Mouse (Mus musculus): ENCODE measurements around the gene Pde6c. TPM values are rescaled to one million over a fixed set of nuclear protein-coding genes. Genes with fewer than 3 reads are reported as not detected.

The Pde6c gene
- total RNA-seq (2014; fragmentation: Nextera tagmentation) (not detected in 2 replicates), total RNA-seq (2017) (not detected in 2 replicates), polyA plus RNA-seq (2012) (not detected in 2 replicates)

DNA sequence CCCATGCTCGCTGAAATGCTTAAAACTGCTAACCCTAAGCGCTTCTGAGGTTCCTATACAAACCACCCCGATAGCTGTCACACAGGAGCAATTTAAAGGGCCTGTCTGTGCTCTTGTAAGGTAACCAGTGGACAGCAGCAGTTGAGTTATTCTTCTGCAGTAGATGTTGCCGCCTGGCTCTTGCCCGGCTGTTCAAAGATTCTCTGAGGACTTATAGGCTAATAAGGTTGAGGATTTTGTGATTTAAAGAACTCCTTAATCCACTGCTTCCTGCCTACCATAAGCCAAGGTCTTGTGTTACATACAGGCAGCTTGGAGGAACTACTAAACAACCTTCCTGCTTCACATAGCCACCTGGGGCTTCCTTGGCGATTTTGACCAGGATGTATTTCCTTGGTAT is at the start of gene Pde6c:
TSS of gene Pde6c (plus strand) at position 301 of the 400 bp plus-strand sequence.
- no peak for DNase-seq (ENCODE audit: low spot score)
- Histone ChIP-seq H3K9me3 (replicated peaks) (no peaks in the 10 kb centered on the region), H3K4me1 (ENCODE audit: insufficient read depth, low read depth, low read length) (no peaks in the 10 kb centered on the region), H3K4me3 (ENCODE audit: low read depth, low read length) (no peak within 1 kb of the TSS), H3K27me3 (ENCODE audit: insufficient read depth, low read length) (peaks cover 10% of the 10 kb centered on the region), H3K36me3 (replicated peaks) (no peaks in the 10 kb centered on the region)
- ATAC-seq (ENCODE audit: extremely low read depth, insufficient number of reproducible peaks, low FRiP score, poor library complexity, severe bottlenecking): no peak
- TF ChIP-seq TAL1 (conservative IDR thresholded peaks at IDR 0.05; ENCODE audit: low read depth, low read length): no peak
- no peak for TF ChIP-seq CTCF (IDR thresholded peaks at IDR 0.05; ENCODE audit: low read depth, low read length)
- no peak for TF ChIP-seq GATA2 (IDR thresholded peaks at IDR 0.05; ENCODE audit: borderline replicate concordance, low read depth, low read length)
- no peak for TF ChIP-seq POLR2AphosphoS5 (IDR thresholded peaks at IDR 0.05; ENCODE audit: insufficient replicate concordance, low read depth, low read length)
- TF ChIP-seq GATA1 (IDR thresholded peaks at IDR 0.05; ENCODE audit: borderline replicate concordance, low read length): no peak

GRCm38 (mm10) chr19:38082931-38083525 is 49.6 kb upstream of the Pde6c start:
- Histone ChIP-seq H3K9me3 (replicated peaks) (no peaks in the 10 kb centered on the region), H3K4me3 (ENCODE audit: low read depth, low read length) (no peak overlapping the region), H3K27me3 (ENCODE audit: insufficient read depth, low read length) (peaks cover 13% of the 10 kb centered on the region), H3K4me1 (ENCODE audit: insufficient read depth, low read depth, low read length) (no peaks in the 10 kb centered on the region), H3K36me3 (replicated peaks) (no peaks in the 10 kb centered on the region)
- ATAC-seq (ENCODE audit: extremely low read depth, insufficient number of reproducible peaks, low FRiP score, poor library complexity, severe bottlenecking): no peak
- no peak for TF ChIP-seq GATA2 (IDR thresholded peaks at IDR 0.05; ENCODE audit: borderline replicate concordance, low read depth, low read length)
- TF ChIP-seq TAL1 (conservative IDR thresholded peaks at IDR 0.05; ENCODE audit: low read depth, low read length): no peak
- no peak for TF ChIP-seq GATA1 (IDR thresholded peaks at IDR 0.05; ENCODE audit: borderline replicate concordance, low read length)
- TF ChIP-seq POLR2AphosphoS5 (IDR thresholded peaks at IDR 0.05; ENCODE audit: insufficient replicate concordance, low read depth, low read length): no peak
- no peak for TF ChIP-seq CTCF (IDR thresholded peaks at IDR 0.05; ENCODE audit: low read depth, low read length)
- no peak for DNase-seq (ENCODE audit: low spot score)

DNA sequence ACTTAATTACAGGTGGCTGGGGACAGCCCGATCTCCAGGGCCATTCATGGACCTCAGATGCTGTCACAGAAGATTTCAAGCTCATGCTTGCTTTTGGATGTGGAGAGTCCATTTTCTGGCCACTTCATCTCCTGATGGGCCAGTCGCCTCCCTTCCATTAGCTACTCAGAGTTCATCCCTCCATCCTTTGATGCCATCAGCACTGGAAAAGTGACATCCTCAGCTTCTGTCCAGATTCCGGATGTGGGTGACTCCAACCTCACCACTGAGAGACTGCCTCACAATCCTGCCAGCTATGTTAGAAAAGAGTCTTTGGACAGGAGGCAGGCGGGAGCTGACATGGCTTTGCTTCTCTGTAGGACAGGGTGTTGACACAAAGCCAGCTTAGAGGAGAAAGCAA is 46.7 kb upstream of the Pde6c start:
- Histone ChIP-seq H3K4me3 (ENCODE audit: low read depth, low read length) (no peak overlapping the region), H3K36me3 (replicated peaks) (no peaks in the 10 kb centered on the region), H3K27me3 (ENCODE audit: insufficient read depth, low read length) (peaks cover 18% of the 10 kb centered on the region), H3K9me3 (replicated peaks) (no peaks in the 10 kb centered on the region), H3K4me1 (ENCODE audit: insufficient read depth, low read depth, low read length) (no peaks in the 10 kb centered on the region)
- no peak for TF ChIP-seq CTCF (IDR thresholded peaks at IDR 0.05; ENCODE audit: low read depth, low read length)
- ATAC-seq (ENCODE audit: extremely low read depth, insufficient number of reproducible peaks, low FRiP score, poor library complexity, severe bottlenecking) (no peak), DNase-seq (ENCODE audit: low spot score) (no peak)

- H3K36me3 ChIP-seq (replicated peaks): no peaks in the 10 kb centered on the region
- no peak overlapping the region for H3K4me3 ChIP-seq (ENCODE audit: low read depth, low read length)
- no peaks in the 10 kb centered on the region for H3K9me3 ChIP-seq (replicated peaks)
- TF ChIP-seq POLR2AphosphoS5 (IDR thresholded peaks at IDR 0.05; ENCODE audit: insufficient replicate concordance, low read depth, low read length) (no peak), GATA1 (IDR thresholded peaks at IDR 0.05; ENCODE audit: borderline replicate concordance, low read length) (no peak), GATA2 (IDR thresholded peaks at IDR 0.05; ENCODE audit: borderline replicate concordance, low read depth, low read length) (no peak), CTCF (IDR thresholded peaks at IDR 0.05; ENCODE audit: low read depth, low read length) (no peak), TAL1 (conservative IDR thresholded peaks at IDR 0.05; ENCODE audit: low read depth, low read length) (no peak)
- DNase-seq (ENCODE audit: low spot score): no peak
- ATAC-seq (ENCODE audit: extremely low read depth, insufficient number of reproducible peaks, low FRiP score, poor library complexity, severe bottlenecking): no peak
- H3K4me1 ChIP-seq (ENCODE audit: insufficient read depth, low read depth, low read length): no peaks in the 10 kb centered on the region
- peaks cover 18% of the 10 kb centered on the region for H3K27me3 ChIP-seq (ENCODE audit: insufficient read depth, low read length)
These were observed 45.5 kb upstream of the Pde6c start for GRCm38 (mm10) chr19:38086948-38087551.

DNA sequence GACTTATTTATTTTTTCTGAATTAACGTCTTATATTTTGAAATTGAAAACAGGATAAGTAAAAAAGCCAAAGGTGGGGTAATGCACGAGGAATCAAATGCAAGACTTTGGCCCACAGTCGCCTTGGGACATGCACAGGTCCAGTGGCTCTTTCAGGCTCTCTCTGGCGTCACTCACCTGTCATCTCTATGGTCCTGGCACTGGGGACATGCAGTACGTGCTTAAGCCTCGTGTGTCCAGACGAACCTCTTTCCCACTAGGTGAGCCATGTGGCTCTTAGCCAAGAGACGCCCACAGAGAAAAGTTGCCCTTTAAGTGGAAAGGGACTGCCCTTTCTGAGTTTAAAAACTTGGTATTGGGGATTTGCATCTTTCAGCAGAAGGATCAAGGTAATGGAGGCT is 43.2 kb upstream of the Pde6c start:
- peaks cover 18% of the 10 kb centered on the region for H3K27me3 ChIP-seq (ENCODE audit: insufficient read depth, low read length)
- no peak overlapping the region for H3K4me3 ChIP-seq (ENCODE audit: low read depth, low read length)
- no peaks in the 10 kb centered on the region for H3K4me1 ChIP-seq (ENCODE audit: insufficient read depth, low read depth, low read length)
- ATAC-seq (ENCODE audit: extremely low read depth, insufficient number of reproducible peaks, low FRiP score, poor library complexity, severe bottlenecking): no peak
- DNase-seq (ENCODE audit: low spot score): no peak
- no peaks in the 10 kb centered on the region for H3K36me3 ChIP-seq (replicated peaks)
- H3K9me3 ChIP-seq (replicated peaks): no peaks in the 10 kb centered on the region
- TF ChIP-seq GATA1 (IDR thresholded peaks at IDR 0.05; ENCODE audit: borderline replicate concordance, low read length): no peak

GRCm38 (mm10) chr19:38091512-38091985 is 41.0 kb upstream of the Pde6c start:
- Histone ChIP-seq H3K4me1 (ENCODE audit: insufficient read depth, low read depth, low read length) (no peaks in the 10 kb centered on the region), H3K4me3 (ENCODE audit: low read depth, low read length) (no peak overlapping the region), H3K36me3 (replicated peaks) (no peaks in the 10 kb centered on the region), H3K27me3 (ENCODE audit: insufficient read depth, low read length) (peaks cover 12% of the 10 kb centered on the region), H3K9me3 (replicated peaks) (no peaks in the 10 kb centered on the region)
- TF ChIP-seq POLR2AphosphoS5 (IDR thresholded peaks at IDR 0.05; ENCODE audit: insufficient replicate concordance, low read depth, low read length) (no peak), GATA1 (IDR thresholded peaks at IDR 0.05; ENCODE audit: borderline replicate concordance, low read length) (no peak), GATA2 (IDR thresholded peaks at IDR 0.05; ENCODE audit: borderline replicate concordance, low read depth, low read length) (no peak), CTCF (IDR thresholded peaks at IDR 0.05; ENCODE audit: low read depth, low read length) (no peak), TAL1 (conservative IDR thresholded peaks at IDR 0.05; ENCODE audit: low read depth, low read length) (no peak)
- DNase-seq (ENCODE audit: low spot score) (no peak), ATAC-seq (ENCODE audit: extremely low read depth, insufficient number of reproducible peaks, low FRiP score, poor library complexity, severe bottlenecking) (no peak)
